Mouse (Mus musculus) hematopoietic stem cell, adult 5-6 weeks (primary cell): ENCODE results near the gene Baz1b. TPM values are rescaled to one million over a fixed set of nuclear protein-coding genes. Genes with fewer than 3 reads are reported as not detected.
"Not testable (repeated sequence)": the region's sequence is repeated elsewhere in the genome, so short reads cannot be mapped to it uniquely, and the experiment has no call there.

Source experiments
- ATAC-seq, 2 experiments: fragments of 125-278 bp in 1 of 2; replicated peaks in 1 of 2; 2 replicates each; pipeline ENCODE4 v1.8.0; 2016 to 2017; ENCODE audit warnings: inconsistent platforms in 2 of 2, mild to moderate bottlenecking in 2 of 2, moderate number of reproducible peaks in 2 of 2, low read depth in 1 of 2, moderate TSS enrichment in 1 of 2; ENCODE audit not compliant: low FRiP score in 2 of 2, poor library complexity in 2 of 2, severe bottlenecking in 2 of 2, insufficient read depth in 1 of 2, low TSS enrichment in 1 of 2
- total RNA-seq: library from RNA; stranded (forward); fragments of 172-1452, 232-1000 nt; gene quantifications from 2 replicates; pipeline ENCODE4 v1.2.3, GENCODE M21; 2017

Baz1b gene
- total RNA-seq, 1 experiment from 2014 or later: 184 TPM

DNA sequence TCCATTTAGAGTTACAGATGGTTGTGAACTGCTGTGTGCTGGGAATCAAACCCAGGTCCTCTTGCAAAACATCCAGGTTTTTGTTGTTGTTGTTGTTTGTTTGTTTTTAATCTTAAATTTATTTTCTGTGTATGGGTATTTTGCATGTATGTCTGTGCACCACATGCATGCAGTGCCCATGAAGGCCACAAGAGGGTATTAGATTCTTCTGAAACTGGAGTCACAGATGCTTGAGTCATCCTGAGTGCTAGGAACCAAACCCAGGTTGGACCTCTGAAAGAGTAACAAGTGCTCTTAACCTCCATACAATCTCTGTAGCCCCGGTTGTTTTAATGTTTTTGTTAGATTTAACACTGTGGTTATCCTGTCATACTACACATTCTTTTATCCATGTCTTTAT, 21.1 kb downstream of the Baz1b start:
- no peak for ATAC-seq

DNA sequence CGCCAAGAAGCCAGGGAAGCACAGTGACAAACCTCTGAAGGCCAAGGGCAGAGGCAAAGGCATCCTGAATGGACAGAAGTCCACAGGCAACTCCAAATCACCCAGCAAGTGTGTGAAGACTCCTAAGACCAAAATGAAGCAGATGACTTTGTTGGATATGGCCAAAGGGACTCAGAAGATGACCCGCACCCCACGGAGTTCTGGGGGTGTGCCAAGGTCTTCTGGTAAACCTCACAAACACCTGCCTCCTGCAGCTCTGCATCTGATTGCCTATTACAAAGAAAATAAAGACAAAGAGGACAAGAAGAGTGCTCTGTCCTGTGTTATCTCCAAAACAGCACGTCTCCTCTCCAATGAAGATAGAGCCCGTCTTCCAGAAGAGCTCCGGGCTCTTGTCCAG, 29.8 kb downstream of the Baz1b start:
- no peak for ATAC-seq

DNA sequence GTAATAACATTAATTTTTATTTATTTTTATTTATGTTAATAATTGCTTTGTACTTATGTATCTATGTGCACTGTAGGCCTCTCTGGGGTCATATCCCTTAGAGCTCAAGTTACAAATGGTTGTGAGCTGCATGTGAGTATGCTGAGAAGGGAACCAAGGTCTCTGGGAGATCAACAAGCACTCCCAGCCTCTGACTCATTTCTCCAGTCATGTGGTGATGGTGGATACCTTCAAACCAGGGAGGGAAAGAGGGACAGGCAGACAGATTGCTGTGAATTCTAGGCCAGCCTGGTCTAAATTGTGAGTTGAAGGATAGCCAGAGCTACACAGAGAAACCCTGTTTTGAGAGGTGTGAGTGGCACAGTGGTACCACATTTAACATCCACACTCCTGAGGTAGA, 33.9 kb downstream of the Baz1b start:
- ATAC-seq: no peak

DNA sequence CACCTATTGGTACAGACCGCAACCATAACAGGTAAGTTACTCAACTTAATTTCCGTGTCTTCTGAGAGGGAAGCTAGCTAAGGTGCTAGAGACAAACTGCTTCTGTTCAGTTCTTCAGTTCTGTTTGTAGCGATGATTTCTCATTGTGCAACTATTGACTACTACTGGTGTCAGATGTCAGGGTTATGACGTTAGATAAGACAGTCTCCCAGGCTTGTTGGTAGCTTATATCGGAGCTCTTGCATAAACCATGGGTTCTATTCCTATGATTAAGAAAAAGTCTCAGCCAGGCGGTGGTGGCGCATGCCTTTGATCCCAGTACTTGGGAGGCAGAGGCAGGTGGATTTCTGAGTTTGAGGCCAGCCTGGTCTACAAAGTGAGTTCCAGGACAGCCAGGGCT, 35.0 kb downstream of the Baz1b start:
- no peak for ATAC-seq

DNA sequence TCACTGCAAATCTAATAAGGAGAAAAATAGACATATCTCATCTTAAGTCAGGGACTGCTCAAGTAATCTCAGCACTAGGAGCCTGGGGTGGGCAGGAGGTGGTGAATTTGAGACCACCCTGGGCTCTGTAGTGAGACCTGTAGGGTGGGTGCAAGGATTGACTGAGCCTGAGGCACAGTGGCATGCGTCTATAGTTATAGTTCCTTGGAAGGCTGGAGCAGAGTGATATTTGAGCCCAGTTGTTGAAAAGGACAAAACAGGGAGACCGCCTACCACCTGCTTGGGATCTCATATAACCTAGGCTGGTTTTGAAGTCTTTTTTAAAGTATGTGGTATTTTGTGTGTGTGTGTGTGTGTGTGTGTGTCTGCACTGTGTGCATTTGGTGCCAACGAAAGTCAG, 37.1 kb downstream of the Baz1b start:
- ATAC-seq: no peak

DNA sequence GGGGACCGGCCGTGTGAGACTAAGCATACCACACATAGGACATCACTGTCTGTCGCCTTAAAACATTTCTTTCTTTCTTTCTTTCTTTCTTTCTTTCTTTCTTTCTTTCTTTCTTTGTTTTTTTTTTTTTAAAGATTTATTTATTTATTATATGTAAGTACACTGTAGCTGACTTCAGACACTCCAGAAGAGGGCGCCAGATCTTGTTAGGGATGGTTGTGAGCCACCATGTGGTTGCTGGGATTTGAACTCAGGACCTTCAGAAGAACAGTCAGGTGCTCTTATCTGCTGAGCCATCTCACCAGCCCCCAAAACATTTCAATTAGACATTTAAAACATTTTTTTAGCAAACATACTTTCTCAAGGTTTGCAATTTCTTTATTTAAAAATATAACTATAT, 38.8 kb downstream of the Baz1b start:
- not testable (repeated sequence) for ATAC-seq

DNA sequence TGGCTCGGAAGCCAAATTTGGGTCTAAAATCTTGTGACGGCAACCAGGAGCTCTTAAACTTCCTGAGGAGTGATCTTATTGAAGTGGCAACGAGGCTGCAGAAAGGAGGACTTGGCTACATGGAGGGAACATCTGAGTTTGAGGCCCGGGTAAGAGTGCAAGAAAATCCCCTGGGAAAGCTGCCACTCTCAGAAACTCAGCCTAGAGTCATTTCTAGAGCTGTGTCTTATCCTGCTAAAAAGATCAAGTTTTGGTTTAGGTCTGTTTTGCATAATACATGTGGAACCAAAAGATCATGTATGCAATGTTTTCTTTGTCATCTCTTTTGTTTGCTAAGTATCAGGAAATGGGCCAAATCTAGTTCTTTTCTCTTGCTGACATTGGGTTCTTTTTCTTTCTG, 43.1 kb downstream of the Baz1b start:
- no peak for ATAC-seq

DNA sequence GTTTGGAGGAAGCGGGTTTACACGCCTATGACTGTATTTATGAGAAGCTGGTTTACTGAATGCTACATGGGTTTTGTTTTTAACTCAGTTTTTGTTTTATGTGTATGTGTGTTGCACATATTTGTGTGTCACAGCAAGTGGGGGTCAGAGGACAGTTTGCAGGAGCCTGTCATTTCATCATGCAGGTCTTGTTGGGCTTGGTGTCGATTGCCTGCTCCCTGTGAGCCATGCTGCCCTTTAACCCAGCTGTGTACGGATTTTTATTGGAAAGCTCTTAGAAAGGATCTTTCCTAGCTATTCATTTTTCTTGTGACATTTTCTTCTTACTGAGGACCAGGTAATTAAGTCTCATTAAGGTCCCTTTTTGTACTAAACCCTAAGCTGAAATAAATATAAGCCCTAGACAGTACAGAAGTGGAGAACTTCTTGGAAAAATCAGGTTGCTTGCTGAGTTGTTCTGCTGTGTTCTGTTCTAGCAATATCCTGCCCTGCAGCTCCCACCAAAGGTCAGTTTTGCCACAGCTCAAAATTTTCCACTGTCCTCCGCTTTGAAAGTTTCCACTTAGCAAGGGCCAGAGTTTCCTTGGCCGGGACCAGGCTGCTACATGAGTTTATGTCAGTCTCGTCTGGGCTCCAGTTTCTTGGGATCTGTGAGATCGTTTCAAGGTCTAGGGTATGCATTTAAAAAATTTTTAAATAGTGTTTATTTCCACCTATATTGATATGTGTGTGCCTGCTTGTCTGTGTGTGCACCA, 46.3 kb downstream of the Baz1b start:
- no peak for ATAC-seq

DNA sequence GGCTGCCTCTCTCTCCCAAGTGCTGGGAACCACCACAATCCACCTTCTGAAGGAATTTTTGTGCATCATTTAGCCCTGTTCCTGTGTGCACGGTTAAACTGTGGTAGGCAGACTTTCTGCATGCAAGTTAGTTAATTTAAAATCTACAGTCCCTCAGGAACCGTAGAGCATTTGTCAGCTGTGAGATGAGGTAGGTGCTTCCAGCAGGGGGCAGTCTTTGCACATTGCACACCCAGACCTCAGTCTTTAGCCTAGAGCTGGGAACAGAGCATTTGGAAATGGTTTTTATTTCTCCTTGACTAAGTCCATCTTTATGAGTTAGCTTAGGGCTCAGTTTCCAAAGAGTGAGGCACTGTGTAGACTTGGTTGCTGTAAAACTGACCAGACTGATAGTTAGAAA, 49.5 kb downstream of the Baz1b start:
- peak; percentile 46 to 66; a peak in 2 of 4 replicates for ATAC-seq

DNA sequence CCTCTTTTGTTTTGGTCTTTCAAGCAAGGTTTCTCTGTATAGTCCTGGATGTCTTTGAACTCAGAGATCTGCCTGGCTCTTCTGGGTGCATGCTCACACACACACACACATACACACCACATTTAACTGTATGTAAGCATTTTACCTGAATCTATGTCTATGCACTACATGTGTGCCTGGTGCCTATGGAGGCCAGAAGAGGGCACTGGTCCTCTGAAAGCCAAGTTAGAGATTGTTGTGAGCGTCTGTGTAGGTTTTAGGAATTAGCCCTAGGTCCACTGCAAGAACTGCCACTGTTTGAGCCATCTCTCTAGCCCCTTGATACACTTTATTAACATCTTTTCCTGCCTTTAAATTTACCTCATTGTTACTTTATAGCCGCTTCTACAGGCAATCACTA, 51.8 kb downstream of the Baz1b start:
- no peak for ATAC-seq

DNA sequence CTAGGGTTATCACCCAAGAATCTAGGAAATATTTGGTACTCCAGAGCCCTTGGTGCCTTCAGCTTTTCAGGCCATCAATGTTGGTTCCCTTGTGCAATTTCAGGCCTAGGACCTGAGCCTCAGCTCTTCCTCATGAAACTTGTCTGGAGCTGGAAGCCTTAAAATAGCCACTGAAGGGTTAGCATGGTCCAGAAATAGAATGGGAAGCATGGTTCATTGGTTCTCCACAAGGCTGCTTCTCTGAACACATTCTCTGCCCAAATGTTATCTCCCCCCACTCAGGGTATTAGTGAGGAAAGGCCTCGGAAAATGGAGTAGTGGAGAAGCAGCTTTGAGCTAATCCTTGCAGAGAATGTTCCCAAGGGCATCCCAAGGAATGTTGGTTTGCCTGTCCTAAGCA, 54.4 kb downstream of the Baz1b start:
- ATAC-seq: no peak

DNA sequence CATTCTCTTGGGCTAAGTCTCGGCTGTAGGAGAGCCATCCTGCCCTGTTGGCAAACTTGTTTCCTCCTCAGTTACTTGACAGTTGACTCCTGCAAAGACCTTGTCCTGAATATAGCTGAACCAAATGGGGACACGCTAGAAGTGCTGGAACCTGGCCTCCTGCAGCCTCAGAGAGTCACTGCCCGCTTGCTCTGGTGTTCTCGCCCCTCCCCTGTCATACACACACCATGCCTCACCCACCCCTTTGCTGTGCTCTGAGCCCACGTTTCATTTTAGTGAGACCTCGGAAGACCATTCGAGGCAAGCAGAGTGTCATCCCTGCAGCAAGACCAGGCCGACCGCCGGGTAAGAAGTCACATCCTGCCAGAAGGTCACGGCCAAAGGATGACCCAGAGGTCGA, 55.1 kb downstream of the Baz1b start:
- no peak for ATAC-seq

DNA sequence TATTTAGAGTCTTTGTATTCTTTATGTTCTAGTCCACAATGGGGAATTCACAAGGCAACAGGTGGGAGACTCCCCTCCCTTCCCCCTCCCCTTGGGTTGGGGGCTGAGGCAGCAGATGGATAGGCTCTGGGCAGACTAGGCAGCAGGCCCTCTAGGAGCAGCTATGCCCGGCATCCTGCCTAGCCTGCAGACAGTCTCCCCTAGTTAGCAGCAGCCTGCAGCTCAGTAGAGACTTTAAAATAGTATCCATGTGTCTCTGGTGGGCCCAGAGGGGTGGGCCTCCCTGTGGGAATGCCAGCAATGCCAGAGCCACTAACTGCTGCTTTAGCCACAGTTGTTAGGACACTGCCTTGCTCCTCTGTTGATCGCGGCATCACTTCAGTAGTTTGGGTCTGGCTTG, 55.5 kb downstream of the Baz1b start:
- no peak for ATAC-seq

DNA sequence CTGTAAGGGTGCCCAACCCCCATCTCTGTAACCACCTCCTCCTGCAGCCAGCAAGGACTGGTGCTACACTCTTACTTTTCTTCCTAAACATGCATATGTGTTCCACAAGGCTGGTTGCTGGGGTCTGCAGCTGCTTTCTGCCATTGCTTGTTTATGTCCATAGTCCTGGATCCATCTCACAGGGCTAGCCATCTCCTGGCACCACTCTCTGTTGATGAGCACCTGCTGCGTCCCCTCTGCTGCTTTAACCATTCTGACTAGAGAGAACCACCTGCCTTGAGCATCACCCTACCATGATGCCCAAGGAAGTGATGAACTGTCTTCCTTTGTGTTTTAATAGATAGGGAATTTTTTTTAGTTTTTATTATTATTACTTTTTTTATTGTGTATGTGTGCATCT, 56.1 kb downstream of the Baz1b start:
- no peak for ATAC-seq

DNA sequence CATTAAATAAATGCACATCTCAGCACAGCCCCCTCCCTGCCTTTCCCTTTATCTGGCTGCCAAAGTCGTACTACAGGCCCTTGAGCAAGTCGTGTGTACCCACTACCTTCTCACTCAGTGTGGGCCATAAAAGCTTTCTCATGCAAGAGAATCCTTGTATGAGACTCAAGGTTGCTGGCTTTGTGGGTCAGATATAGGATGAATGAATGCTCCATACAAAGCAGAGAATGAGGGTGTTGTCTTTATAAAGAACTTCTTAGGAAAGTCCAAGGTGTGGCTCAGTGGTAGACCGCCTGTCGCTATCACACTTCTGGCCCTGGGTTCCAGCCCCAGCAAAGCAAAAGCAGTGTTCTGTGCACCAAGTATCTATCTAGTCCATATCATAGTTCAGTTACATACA, 59.5 kb downstream of the Baz1b start:
- no peak for ATAC-seq

DNA sequence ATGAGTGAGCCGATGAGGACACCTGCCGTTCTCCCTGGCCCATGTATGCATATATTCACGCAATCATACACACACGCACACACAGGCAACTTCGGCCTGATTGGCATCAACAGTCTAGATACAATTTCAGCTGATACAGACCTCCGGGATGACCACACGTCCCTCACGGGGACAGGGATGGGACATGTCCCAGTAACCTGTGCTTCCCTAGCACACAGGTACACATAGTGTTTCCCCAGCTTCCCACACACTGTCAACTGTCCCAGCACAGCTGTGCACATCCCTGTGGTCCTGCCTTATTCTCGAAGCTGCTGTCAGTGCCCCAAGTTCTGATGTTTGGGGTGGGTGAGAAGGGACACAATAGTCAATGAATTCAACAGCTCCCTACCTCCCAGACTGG, 60.3 kb downstream of the Baz1b start:
- ATAC-seq: no peak

DNA sequence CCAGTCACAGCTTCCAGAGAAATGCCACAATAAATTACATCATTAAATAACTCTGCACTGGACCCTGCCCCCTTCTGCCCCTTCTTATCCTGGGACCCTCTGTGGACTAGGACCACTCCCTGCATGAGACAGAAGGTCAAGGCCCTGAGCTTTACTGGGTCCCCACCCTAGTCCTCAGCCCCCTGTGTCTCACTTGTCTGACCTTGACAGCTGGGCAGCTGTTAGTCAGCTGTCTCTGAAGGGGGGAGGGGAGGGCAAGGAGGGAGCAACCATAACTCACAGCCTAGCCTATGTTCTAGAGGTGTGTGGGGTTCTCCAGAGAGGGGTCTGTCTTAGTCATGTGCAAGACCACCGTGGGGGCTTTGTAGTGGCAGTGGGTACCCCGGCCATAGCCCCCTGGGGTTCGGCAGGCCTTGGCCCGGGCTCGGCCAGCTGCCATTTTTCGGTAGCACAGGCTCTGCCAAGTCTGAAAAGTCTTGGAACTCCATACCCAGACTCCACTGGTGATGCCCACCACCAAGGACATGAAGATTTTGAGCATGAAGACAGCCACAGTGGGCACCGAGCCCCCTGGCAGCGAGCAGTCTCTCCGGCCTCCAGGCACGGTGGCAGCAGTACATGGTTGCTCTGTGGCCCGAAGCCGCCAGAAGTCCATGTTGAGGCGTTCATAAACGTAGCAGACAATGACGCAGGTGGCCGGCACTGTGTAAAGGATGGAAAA, 62.1 kb downstream of the Baz1b start:
- ATAC-seq: no peak

DNA sequence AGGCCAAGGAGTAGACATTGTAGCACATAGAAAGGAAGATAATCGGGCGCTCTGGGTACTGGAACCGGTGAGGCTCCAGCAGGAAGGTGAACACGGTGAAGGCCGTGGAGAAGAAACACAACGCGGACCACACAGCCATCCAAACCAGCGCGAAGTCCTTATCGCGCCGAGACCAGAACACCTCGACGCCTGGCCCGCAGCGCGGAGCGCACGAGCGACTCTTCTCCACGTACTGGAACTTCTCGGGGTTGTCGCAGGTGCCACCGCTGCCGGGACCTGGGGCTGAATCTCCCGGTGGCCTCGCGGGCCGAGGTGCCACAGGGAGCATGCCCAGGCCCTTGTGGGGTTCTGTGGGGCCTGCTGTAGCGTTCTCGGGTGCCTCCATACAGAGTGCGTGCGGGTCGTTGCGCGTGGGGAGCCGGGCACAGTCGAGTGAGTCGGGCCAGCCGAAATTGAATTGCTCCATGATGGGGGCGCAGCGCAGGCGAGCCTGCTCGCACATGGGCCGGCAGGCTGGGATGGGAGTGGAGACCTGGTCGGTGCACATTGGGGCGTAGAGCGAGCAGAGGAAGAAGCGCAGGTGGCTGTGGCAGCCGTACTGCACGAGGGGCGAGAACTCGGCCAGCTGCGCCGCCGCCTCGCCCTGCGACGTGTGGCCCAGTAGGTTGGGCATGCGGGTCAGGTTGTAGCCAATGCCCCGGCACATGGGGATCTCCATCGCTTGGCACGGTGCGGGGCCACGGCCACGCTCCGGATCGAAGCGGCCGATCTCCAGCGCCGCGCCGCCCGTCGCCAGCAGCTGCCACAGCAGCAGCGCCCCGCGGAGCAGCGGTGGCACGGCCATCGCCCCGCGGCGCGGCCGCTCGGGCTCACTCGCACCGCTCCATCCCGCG, 63.4 kb downstream of the Baz1b start:
- ATAC-seq: peak in 1 of 2 experiments; percentile 11; a peak in 1 of 4 replicates
